Mouse (Mus musculus) kidney, postnatal 0 days (tissue): ENCODE measurements around the gene Asb18. TPM values are rescaled to one million over a fixed set of nuclear protein-coding genes. Genes with fewer than 3 reads are reported as not detected.

Experiments
- ATAC-seq: fragments of 200-750 bp; cut with Nextera tagmentation; replicated peaks from 2 replicates; pipeline ENCODE4 v1.8.0; 2017; ENCODE audit warnings: low read depth, moderate number of reproducible peaks, moderate TSS enrichment, moderate library complexity; ENCODE audit not compliant: low FRiP score
- DNase-seq: peaks from one replicate; pipeline ENCODE4 v3.0.0-alpha.2; 2016; ENCODE audit warnings: low spot score
- H3K27ac ChIP-seq: fragments of 300-500 bp; sonication (generic); 2 replicates; pipeline ENCODE4 v1.5.1; 2014; ENCODE audit warnings: mild to moderate bottlenecking
- H3K27me3 ChIP-seq: fragments of 300-500 bp; sonication (generic); 2 replicates; pipeline ENCODE4 v1.6.1; 2014; ENCODE audit warnings: low read length, mixed read lengths; ENCODE audit not compliant: insufficient read depth
- H3K36me3 ChIP-seq: fragments of 300-500 bp; sonication (generic); 2 replicates; pipeline ENCODE4 v1.6.1; 2014; ENCODE audit warnings: low read length, mixed read lengths; ENCODE audit not compliant: insufficient read depth
- H3K4me1 ChIP-seq: fragments of 300-500 bp; sonication (generic); replicated peaks from 2 replicates; pipeline ENCODE4 v1.6.1; 2014; ENCODE audit warnings: antibody characterized with exemption, low read length, mixed read lengths; ENCODE audit not compliant: insufficient read depth
- H3K4me2 ChIP-seq: fragments of 300-500 bp; sonication (generic); 2 replicates; pipeline ENCODE4 v1.6.1; 2014; ENCODE audit warnings: mild to moderate bottlenecking, low read length, moderate library complexity, mixed read lengths
- H3K4me3 ChIP-seq: fragments of 300-500 bp; sonication (generic); replicated peaks from 2 replicates; pipeline ENCODE4 v1.5.1; 2014; ENCODE audit warnings: low read depth, low read length
- H3K9ac ChIP-seq: fragments of 300-500 bp; sonication (generic); 2 replicates; pipeline ENCODE4 v1.6.1; 2014; ENCODE audit warnings: low read depth, low read length
- H3K9me3 ChIP-seq: fragments of 300-500 bp; sonication (generic); replicated peaks from 2 replicates; pipeline ENCODE4 v1.6.1; 2016; ENCODE audit warnings: low read length, inconsistent platforms, mixed read lengths
- CTCF ChIP-seq: IDR thresholded peaks from 2 replicates; pipeline ENCODE4 v1.5.1; 2016; ENCODE audit warnings: antibody characterized with exemption, low read depth, mild to moderate bottlenecking, moderate library complexity
- WGBS: fragments of 180-500 bp; shearing (Covaris S2); extraction: QIAGEN DNeasy Blood & Tissue Kit; methylation state at CpG from one replicate; pipeline ENCODE4 v1.1.7; 2014; 5-methylcytosine and 5-hydroxymethylcytosine counted together
- polyA plus RNA-seq: library from polyadenylated mRNA; unstranded; fragments of >200 nt; fragmentation: Nextera tagmentation; extraction: Ambion mirVana; gene quantifications from 2 replicates; pipeline ENCODE4 v1.2.1, GENCODE M21; 2015

Gene Asb18
- polyA plus RNA-seq, 1 experiment from 2014 or later = not detected

DNA sequence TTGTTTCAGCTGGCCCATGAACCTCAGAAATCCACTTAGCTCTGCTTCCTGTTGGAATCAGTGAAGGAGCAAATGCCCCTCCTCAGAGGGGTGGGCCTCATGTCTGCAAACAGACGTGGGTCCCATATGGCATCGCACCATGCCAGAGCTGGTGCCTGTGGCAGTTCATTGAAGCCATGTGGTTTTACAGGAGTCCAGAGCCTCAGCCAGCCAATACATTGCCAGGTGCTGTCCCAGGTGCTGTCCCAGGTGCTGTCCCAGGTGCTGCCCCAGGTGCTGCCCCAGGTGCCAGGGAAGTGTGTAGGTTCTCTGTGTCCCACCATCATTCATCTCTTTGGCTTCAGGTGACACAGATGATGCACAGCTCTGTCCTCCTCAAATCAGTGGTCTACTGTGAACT, 13.8 kb upstream of the Asb18 start:
- no peak for TF ChIP-seq CTCF
- DNase-seq = peak; percentile 12
- Histone ChIP-seq H3K9me3 (no peaks in the 10 kb centered on the region), H3K27me3 (no peaks in the 10 kb centered on the region), H3K4me1 (no peaks in the 10 kb centered on the region), H3K9ac (no peak overlapping the region), H3K4me3 (no peak overlapping the region), H3K4me2 (no peak overlapping the region), H3K36me3 (no peaks in the 10 kb centered on the region), H3K27ac (no peak overlapping the region)
- ATAC-seq = no peak
- WGBS = 55% methylated on average over 2 of the region's 2 CpGs

DNA sequence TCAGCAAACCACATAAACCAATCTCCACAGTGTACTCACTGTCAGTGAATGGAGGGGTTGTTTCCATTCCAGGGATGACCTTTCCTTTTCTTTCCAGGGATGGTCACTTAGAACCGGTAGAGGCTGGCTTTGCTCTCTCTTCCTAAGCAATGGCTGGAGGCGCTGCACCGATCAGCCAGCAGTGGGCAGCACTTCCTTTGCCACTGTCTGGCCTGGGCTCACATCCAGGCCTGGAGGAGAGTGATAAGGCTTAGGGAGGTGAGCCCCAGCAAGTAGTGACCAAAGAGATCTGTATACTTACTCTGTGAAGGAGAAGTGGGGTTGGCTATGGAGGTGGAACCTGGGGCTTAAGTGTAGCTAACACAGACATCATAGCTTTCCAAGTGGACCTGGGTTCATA, 12.5 kb upstream of the Asb18 start:
- WGBS = 11% methylated on average over 3 of the region's 3 CpGs
- Histone ChIP-seq H3K36me3 (no peaks in the 10 kb centered on the region), H3K4me2 (no peak overlapping the region), H3K27ac (no peak overlapping the region), H3K9me3 (no peaks in the 10 kb centered on the region), H3K27me3 (no peaks in the 10 kb centered on the region), H3K4me1 (no peaks in the 10 kb centered on the region), H3K4me3 (no peak overlapping the region), H3K9ac (no peak overlapping the region)
- ATAC-seq (no peak), DNase-seq (peak; percentile 61)
- TF ChIP-seq CTCF = peak; percentile 71

DNA sequence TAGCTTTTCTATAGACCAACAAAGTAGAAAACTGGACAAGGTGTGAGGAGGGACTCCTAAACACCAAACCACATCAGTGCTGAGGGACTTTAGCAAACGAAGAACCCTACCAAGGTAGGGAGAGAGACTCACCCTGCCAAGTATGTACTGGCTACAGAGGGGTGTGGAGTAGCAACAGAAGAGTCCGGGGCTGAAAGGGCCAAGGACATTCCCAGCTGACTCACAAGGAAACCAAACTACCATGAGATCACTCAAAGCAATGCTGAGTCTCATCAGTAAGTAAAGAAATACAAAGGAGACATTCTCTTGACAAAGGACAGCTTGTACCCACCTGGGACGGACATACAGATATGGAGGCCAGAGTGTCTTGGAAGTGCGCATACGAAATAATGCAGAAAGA, 5.9 kb upstream of the Asb18 start:
- no peak overlapping the region for H3K9ac ChIP-seq
- no peak for DNase-seq
- H3K9me3 ChIP-seq = no peaks in the 10 kb centered on the region
- H3K27me3 ChIP-seq = no peaks in the 10 kb centered on the region
- no peak for TF ChIP-seq CTCF
- no peaks in the 10 kb centered on the region for H3K36me3 ChIP-seq
- no peak overlapping the region for H3K4me2 ChIP-seq
- WGBS = 89% methylated on average over 5 of the region's 5 CpGs
- H3K27ac ChIP-seq = no peak overlapping the region
- no peaks in the 10 kb centered on the region for H3K4me1 ChIP-seq
- H3K4me3 ChIP-seq = no peak overlapping the region
- no peak for ATAC-seq

DNA sequence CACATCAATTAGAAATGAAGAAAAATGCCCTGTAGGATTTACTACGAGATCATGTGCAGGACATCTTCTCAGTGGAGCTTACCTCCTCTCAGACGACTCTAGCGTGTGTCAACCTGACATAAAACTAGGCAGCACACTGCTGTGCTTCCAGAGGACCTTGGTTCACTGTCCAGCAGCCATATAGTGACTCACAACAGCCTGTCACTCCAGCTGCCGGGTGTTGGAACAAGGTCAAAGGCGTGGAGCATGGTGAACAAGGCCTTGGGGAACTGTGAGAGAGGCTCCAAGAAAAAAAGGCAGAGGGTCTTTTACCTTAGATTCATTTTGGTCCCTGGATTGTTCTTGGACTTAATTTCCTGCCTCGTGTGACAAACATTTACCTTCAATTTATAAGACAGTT, 3.6 kb upstream of the Asb18 start:
- Histone ChIP-seq H3K4me3 (no peak overlapping the region), H3K27ac (no peak overlapping the region), H3K9ac (no peak overlapping the region), H3K36me3 (no peaks in the 10 kb centered on the region), H3K27me3 (no peaks in the 10 kb centered on the region), H3K9me3 (no peaks in the 10 kb centered on the region), H3K4me1 (no peaks in the 10 kb centered on the region), H3K4me2 (no peak overlapping the region)
- WGBS = 73% methylated on average over 6 of the region's 6 CpGs
- TF ChIP-seq CTCF = no peak
- ATAC-seq (no peak), DNase-seq (no peak)

DNA sequence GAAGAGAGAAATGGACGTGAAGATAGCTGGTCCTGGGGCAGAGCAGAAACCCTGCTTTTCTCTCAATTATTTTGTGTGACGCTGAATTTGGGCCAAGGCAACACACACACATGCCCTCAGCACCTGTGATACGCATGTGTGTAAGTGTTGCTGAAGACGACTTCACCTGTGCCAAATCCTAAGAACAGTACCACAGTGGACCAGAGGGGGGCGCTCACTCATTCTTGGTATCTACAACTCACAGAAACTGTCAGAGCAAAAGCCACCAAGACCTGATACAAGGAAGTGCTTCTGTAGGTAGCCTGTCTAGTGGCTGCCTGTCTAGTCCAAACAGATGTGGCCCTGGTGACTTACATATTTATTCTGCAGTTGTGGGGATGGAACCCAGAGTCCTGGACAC, 1.2 kb downstream of the Asb18 start:
- no peak for TF ChIP-seq CTCF
- Histone ChIP-seq H3K27me3 (no peaks in the 10 kb centered on the region), H3K4me1 (no peaks in the 10 kb centered on the region), H3K4me3 (no peak overlapping the region), H3K36me3 (no peaks in the 10 kb centered on the region), H3K27ac (no peak overlapping the region), H3K4me2 (no peak overlapping the region), H3K9me3 (no peaks in the 10 kb centered on the region), H3K9ac (no peak overlapping the region)
- ATAC-seq (no peak), DNase-seq (no peak)
- WGBS = 83% methylated on average over 5 of the region's 5 CpGs

DNA sequence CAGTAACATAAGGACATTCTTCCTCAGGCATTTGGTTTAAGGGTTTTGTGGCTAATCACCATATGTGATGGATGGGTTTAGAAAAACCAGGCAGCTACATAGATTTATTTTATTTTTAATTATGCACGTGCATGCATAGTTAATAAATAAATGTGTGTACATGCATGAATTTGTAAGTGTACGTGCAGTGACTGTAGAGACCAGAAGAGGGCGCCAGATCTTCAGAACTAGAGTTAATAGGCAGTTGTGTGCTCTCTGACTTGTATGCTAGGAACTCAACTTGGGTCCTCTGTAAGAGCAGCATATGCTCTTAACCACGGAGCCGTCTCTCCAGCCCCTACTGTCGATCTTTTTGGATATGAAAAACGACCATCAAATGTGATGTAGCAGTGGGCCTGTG, 1.6 kb downstream of the Asb18 start:
- Histone ChIP-seq H3K4me2 (no peak overlapping the region), H3K9me3 (no peaks in the 10 kb centered on the region), H3K4me1 (no peaks in the 10 kb centered on the region), H3K4me3 (no peak overlapping the region), H3K27me3 (no peaks in the 10 kb centered on the region), H3K9ac (no peak overlapping the region), H3K36me3 (no peaks in the 10 kb centered on the region), H3K27ac (no peak overlapping the region)
- peak; percentile 36; the same call in 1 of the 2 replicates for TF ChIP-seq CTCF
- no peak for DNase-seq
- no peak for ATAC-seq
- WGBS = 70% methylated on average over 7 of the region's 7 CpGs

DNA sequence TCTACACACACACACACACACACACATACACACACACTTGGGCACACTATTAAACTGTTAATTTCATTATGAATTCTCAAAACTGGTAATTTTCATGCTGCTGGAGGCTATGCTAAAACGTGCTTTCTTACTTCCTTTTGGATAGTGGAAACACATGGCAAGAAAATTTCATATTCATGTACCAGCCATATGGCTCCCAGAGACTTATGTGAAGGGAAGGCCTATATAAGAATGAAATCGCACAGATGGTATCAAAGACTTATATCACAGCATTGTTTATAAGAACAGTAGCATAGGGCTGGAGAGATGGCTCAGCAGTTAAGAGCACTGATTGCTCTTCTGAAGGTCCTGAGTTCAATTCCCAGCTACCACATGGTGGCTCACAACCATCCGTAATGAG, 2.3 kb downstream of the Asb18 start:
- no peak for ATAC-seq
- 86% methylated on average over 3 of the region's 3 CpGs for WGBS
- no peak for TF ChIP-seq CTCF

More for the DNA sequence above, 2.3 kb downstream of the Asb18 start:
- Histone ChIP-seq H3K4me3 (no peak overlapping the region), H3K27ac (no peak overlapping the region), H3K36me3 (no peaks in the 10 kb centered on the region), H3K9me3 (no peaks in the 10 kb centered on the region), H3K4me1 (no peaks in the 10 kb centered on the region), H3K27me3 (no peaks in the 10 kb centered on the region), H3K9ac (no peak overlapping the region), H3K4me2 (no peak overlapping the region)
- DNase-seq = no peak
